Mouse (Mus musculus) stomach, postnatal 0 days (tissue): Measurements from ENCODE around the gene Gm13889.

ENCODE experiments used
- CTCF ChIP-seq: IDR thresholded peaks from 2 replicates; pipeline ENCODE4 v1.5.1; 2016; ENCODE audit warnings: antibody characterized with exemption, low read depth, mild to moderate bottlenecking, moderate library complexity
- EP300 ChIP-seq: optimal IDR thresholded peaks from 2 replicates; pipeline ENCODE3; 2016; ENCODE audit warnings: antibody characterized with exemption

- TF ChIP-seq EP300 (no peak), CTCF (no peak)
Measured at GRCm38 (mm10) chr2:93926141-93926540, 30.9 kb downstream of the Gm13889 start.
